Mouse (Mus musculus): ENCODE data around the gene Cnnm3. TPM values are rescaled to one million over a fixed set of nuclear protein-coding genes. Genes with fewer than 3 reads are reported as not detected.

Gene Cnnm3
- total RNA-seq (2021) (10 to 100 TPM; 11.1 to 15.1 TPM), polyA plus RNA-seq (2012; rRNA removed) (14.1 and 15.6 TPM in 2 replicates)
- long read RNA-seq, full-length matches to known transcripts: 2 of 9 reads
- long read RNA-seq, partial matches to known transcripts: 3 of 9 reads
- long read RNA-seq, other reads (novel, unspliced or antisense): 4 of 9 reads

DNA sequence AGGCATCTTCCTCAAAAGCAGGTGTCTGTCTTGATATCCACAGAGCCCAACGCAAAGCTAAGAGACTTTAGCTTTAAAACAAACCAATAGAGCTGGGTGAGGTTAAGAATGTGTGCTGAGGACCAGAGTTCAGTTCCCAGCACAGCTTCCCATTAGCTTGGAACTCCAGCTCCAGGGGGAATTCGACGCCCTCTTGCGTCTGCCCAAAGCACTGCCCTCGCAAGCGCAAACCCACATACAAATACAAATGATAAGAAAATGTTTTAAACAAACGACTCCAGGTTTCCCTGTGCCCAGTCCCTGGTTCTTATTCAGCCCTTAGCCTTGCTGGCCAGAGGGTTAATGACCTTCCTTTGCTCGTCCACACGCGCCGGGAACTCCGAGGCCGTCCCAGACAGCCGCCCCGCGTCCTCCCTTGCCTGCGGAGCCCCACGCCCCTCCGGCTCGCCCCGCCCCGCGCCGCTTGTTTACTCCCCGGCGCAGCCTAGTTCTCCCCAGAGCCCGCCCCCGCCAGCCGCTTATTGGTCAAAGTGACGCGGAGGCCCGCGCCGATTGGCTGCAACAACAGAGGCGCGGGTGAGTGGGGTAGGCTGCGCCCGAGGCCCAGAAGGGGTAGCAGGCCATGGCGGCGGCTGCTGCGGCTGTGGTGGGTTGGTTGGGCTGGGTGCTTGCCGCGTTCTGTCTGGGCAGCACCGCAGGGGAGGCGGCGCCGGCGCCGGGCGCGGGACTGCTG, at the start of gene Cnnm3:
TSS of gene Cnnm3 (plus strand) at position 579 of the 733 bp plus-strand sequence.
- intact Hi-C loops (cut with DNase I): loop anchor here (2.0 kb wide), 2 partner anchors 41 to 143 kb away; partner anchors contain the start of genes Cnnm4 and Kansl3
- Histone ChIP-seq H3K4me1 (ENCODE audit: control insufficient read depth, insufficient read depth, low read length) (peaks cover 3% of the 10 kb centered on the region), H3K27ac (peak within 1 kb of the TSS; percentile 99), H3K36me3 (ENCODE audit: control insufficient read depth, insufficient read depth, low read length) (peaks cover 4% of the 10 kb centered on the region; the same call in 1 of the 2 replicates), H3K4me3 (peak within 1 kb of the TSS; percentile 71), H3K79me2 (replicated peaks; ENCODE audit: control insufficient read depth, insufficient read depth, low read length) (0 out of 2 replicates have a peak, but pooled peaks cover 2% of the 10 kb centered on the region), H3K9ac (ENCODE audit: low read depth, low read length) (peak within 1 kb of the TSS; percentile 95), H3K27me3 (ENCODE audit: control insufficient read depth, insufficient read depth, low read length) (no peaks in the 10 kb centered on the region)
- 1% methylated on average over 51 of the region's 51 CpGs for WGBS
- DNase-seq: peak; percentile 100
- peak; percentile 65; the same call in 1 of the 2 replicates for TF ChIP-seq EP300 (IDR thresholded peaks at IDR 0.05; ENCODE audit: insufficient read depth, low read depth, low read length)
- peak; percentile 71 for TF ChIP-seq CTCF (IDR thresholded peaks at IDR 0.05)
- peak; percentile 89 for TF ChIP-seq POLR2A (IDR thresholded peaks at IDR 0.05; ENCODE audit: insufficient read depth, low read depth, low read length)

DNA sequence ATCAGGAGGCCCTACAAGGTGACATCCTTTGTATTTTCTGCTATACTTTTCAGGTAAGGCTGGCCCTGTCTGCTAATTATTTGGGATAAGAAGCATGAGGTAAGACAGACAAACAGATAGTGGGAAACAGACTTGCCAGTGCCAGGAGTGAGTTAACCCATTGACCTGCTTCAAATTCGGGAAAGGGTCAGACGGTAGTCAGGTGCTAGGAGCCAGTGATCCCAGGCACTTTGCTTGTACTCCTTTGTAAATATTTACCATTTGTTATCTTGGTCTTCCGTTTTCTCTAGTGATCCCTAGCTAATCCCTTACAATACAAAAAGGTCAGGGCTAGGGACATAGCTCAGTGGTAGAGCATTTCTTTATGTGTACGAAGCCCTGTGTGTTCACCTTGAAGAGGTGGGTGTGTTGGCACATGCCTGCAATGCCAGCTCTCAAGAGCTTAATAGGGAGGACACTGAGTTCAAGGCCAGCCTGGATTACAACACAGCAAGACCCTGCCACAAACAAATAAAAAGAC, 46.0 kb upstream of the Cnnm3 start:
- Histone ChIP-seq H3K27ac (no peak overlapping the region), H3K4me3 (no peak overlapping the region), H3K4me1 (ENCODE audit: control insufficient read depth, insufficient read depth, low read length) (peaks cover 4% of the 10 kb centered on the region), H3K27me3 (ENCODE audit: control insufficient read depth, insufficient read depth, low read length) (no peaks in the 10 kb centered on the region), H3K79me2 (replicated peaks; ENCODE audit: control insufficient read depth, insufficient read depth, low read length) (no peaks in the 10 kb centered on the region), H3K9ac (ENCODE audit: low read depth, low read length) (no peak overlapping the region), H3K36me3 (ENCODE audit: control insufficient read depth, insufficient read depth, low read length) (no peaks in the 10 kb centered on the region)
- intact Hi-C loops (cut with DNase I): no loop called here
- DNase-seq: no peak
- 72% methylated on average over 4 of the region's 4 CpGs for WGBS
- TF ChIP-seq CTCF (IDR thresholded peaks at IDR 0.05): no peak
- no peak for TF ChIP-seq POLR2A (IDR thresholded peaks at IDR 0.05; ENCODE audit: insufficient read depth, low read depth, low read length)
- TF ChIP-seq EP300 (IDR thresholded peaks at IDR 0.05; ENCODE audit: insufficient read depth, low read depth, low read length): no peak

DNA sequence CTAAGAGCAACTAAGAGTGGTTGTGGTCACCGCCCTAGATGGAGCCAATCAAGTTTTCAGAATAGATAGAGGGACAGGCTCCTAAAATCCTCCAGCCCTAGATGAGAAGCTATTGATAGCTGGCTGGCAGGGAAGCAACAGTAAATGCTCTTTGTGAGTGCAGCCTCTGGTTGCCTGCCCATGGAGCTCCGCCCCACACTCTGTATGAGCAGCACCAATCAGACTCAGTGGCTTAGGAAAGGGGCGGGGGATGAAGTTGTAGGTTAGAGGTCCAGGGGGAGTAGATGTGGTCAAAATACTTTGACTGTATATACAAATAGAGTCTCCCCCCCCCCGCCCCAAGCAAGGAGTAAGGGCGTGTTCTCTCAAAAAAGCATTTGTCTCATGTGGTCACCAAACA, 44.2 kb upstream of the Cnnm3 start:
- intact Hi-C loops (cut with DNase I): no loop called here
- no peaks in the 10 kb centered on the region for H3K36me3 ChIP-seq (ENCODE audit: control insufficient read depth, insufficient read depth, low read length)
- no peak overlapping the region for H3K4me3 ChIP-seq
- no peaks in the 10 kb centered on the region for H3K79me2 ChIP-seq (replicated peaks; ENCODE audit: control insufficient read depth, insufficient read depth, low read length)
- H3K9ac ChIP-seq (ENCODE audit: low read depth, low read length): no peak overlapping the region
- H3K27me3 ChIP-seq (ENCODE audit: control insufficient read depth, insufficient read depth, low read length): no peaks in the 10 kb centered on the region
- peaks cover 7% of the 10 kb centered on the region for H3K4me1 ChIP-seq (ENCODE audit: control insufficient read depth, insufficient read depth, low read length)
- 65% methylated on average over 5 of the region's 5 CpGs for WGBS
- no peak for DNase-seq
- TF ChIP-seq EP300 (IDR thresholded peaks at IDR 0.05; ENCODE audit: insufficient read depth, low read depth, low read length): no peak
- TF ChIP-seq CTCF (IDR thresholded peaks at IDR 0.05): no peak
- no peak for TF ChIP-seq POLR2A (IDR thresholded peaks at IDR 0.05; ENCODE audit: insufficient read depth, low read depth, low read length)
- H3K27ac ChIP-seq: no peak overlapping the region

DNA sequence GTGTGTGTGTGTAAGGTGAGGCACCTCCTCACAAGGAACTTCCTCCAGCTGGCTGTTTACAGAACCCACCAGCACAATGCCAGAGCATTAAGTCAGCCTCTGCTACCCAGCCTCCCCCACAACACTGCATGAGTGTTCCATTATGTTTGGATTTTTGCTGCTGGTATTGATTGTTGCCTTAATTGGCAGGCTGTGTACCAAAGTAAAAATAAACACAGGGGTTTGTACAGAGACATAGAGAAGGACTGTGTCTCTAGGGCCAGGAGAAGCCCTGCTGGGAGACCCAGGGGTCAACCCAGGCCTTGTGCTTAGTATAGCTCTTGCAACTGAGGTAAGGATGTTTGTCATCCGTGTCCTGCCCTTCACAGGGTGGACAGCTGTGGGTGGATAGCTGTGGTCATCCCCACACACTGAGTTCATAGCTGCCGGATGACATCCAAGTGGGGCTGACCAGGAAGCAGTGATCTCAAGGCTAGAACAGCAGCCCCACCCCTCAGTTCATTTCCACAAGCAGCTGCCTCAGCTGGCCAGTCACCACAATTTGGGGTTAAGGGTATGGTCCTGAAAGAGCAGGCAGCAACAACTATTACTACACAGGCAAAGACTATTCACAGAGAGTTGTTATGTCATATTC, 41.7 kb upstream of the Cnnm3 start:
- no peak overlapping the region for H3K4me3 ChIP-seq
- DNase-seq: peak; percentile 51
- H3K36me3 ChIP-seq (ENCODE audit: control insufficient read depth, insufficient read depth, low read length): no peaks in the 10 kb centered on the region
- intact Hi-C loops (cut with DNase I): loop anchor here (2.0 to 5.0 kb wide), 3 partner anchors 41 to 163 kb away; partner anchors contain the start of genes Arid5a, Cnnm3 and Kansl3
- TF ChIP-seq CTCF (IDR thresholded peaks at IDR 0.05): no peak
- no peak for TF ChIP-seq EP300 (IDR thresholded peaks at IDR 0.05; ENCODE audit: insufficient read depth, low read depth, low read length)
- TF ChIP-seq POLR2A (IDR thresholded peaks at IDR 0.05; ENCODE audit: insufficient read depth, low read depth, low read length): no peak
- H3K9ac ChIP-seq (ENCODE audit: low read depth, low read length): 0 out of 2 replicates have a peak overlapping the region, but pooled peaks have one; percentile 11
- no peaks in the 10 kb centered on the region for H3K79me2 ChIP-seq (replicated peaks; ENCODE audit: control insufficient read depth, insufficient read depth, low read length)
- no peaks in the 10 kb centered on the region for H3K27me3 ChIP-seq (ENCODE audit: control insufficient read depth, insufficient read depth, low read length)
- H3K4me1 ChIP-seq (ENCODE audit: control insufficient read depth, insufficient read depth, low read length): peaks cover 13% of the 10 kb centered on the region
- no peak overlapping the region for H3K27ac ChIP-seq
- WGBS: 33% methylated on average over 2 of the region's 2 CpGs

DNA sequence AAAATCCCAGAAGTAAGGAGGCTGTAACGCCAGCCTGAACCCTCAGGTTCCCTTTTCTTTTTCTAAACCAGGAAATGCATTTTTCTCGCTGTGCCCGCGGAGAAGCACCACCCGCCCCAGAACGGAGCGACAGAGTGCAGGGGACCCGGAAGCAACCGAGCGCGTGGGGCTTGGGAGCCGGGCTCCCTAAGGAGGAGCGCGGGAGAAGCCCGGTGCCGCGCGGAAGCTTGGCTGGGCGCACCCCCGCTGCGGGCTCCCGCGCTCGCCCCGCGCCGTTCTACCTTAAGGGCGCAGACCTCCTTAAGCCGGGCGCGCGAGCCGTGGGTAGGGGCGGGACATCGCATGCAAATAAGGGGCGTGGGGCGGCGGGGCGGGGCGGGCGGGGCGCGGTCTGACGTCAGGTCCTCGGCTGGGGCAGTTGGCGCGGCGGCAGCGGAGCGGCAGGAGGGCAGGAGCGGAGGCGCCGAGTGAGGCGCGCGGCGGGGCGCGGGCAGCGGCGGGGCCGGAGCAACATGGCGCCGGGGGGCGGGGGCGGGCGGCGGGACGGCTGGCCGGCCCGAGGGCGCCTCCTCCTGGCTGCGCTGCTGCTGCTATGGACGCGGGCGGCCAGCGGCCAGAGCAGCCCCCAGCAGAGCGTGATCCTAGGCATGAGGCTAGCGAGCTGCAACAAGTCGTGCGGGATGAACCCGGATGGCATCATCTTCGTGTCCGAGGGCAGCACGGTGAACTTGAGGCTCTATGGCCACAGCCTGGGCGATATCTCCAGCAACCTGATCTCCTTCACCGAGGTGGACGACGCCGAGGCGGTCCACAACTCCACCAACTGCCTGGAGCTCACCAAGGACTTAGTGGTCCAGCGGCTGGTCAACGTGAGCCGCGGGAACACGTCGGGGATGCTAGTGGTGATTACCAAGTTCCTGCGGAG, 40.2 kb upstream of the Cnnm3 start, which contains the start of gene Cnnm4:
TSS of gene Cnnm4 (plus strand) at position 440 of the 925 bp plus-strand sequence.
- peak within 1 kb of the TSS; percentile 86 for H3K27ac ChIP-seq
- no peaks in the 10 kb centered on the region for H3K27me3 ChIP-seq (ENCODE audit: control insufficient read depth, insufficient read depth, low read length)
- intact Hi-C loops (cut with DNase I): loop anchor here (1.0 to 5.0 kb wide), 5 partner anchors 21 to 164 kb away; partner anchors contain the start of genes Arid5a, Cnnm3, Kansl3 and Lman2l
- no peaks in the 10 kb centered on the region for H3K36me3 ChIP-seq (ENCODE audit: control insufficient read depth, insufficient read depth, low read length)
- DNase-seq: peak; percentile 89 to 93
- H3K9ac ChIP-seq (ENCODE audit: low read depth, low read length): peak within 1 kb of the TSS; percentile 87
- peaks cover 13% of the 10 kb centered on the region for H3K4me1 ChIP-seq (ENCODE audit: control insufficient read depth, insufficient read depth, low read length)
- H3K4me3 ChIP-seq: peak within 1 kb of the TSS; percentile 91
- no peaks in the 10 kb centered on the region for H3K79me2 ChIP-seq (replicated peaks; ENCODE audit: control insufficient read depth, insufficient read depth, low read length)
- TF ChIP-seq EP300 (IDR thresholded peaks at IDR 0.05; ENCODE audit: insufficient read depth, low read depth, low read length): 0 out of 2 replicates have a peak, but pooled peaks have one; percentile 8
- peak; percentile 8; the same call in 1 of the 2 replicates for TF ChIP-seq POLR2A (IDR thresholded peaks at IDR 0.05; ENCODE audit: insufficient read depth, low read depth, low read length)
- TF ChIP-seq CTCF (IDR thresholded peaks at IDR 0.05): peak; percentile 69
- WGBS: under 1% methylated on average over 65 of the region's 98 CpGs
